Mouse (Mus musculus): ENCODE measurements around the gene Tshz3. TPM values are rescaled to one million over a fixed set of nuclear protein-coding genes. Genes with fewer than 3 reads are reported as not detected.

Gene Tshz3
- polyA plus RNA-seq, 1 experiment, result not detected

DNA sequence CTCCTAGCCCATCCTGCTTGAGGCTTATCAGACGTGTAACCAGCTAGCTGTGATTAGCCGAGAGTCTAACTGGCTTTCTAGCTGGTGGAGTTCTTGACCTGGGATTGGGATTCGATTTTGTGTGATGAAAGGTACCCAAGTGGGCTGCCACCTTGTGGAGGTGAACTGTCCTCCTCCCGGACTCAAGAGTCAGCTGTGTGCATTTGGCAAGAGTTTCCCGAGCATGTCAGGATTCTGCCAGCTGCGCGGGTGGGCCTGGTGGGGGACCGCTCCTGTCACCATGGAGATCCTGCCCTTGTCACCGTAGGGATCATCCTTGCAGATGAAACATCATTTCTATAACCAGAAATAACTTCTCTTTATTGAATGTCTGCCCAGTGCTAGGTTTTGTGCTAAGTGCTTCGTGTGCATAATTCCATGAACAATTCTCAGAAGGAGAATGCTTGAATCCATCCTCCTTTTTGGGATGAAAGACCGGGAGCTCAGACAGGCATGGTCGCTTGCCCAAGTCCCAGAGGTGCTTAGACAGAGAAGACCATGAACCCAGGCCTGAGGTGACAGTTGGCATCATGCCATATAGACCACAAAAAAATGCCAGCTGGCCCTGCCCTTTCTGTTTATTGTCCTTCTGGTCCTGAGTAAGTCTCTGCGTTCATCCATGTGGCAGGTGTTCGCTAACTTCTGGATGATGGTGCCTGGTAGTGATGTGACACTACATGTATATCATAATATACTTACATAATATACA lies 38.6 kb downstream of the Tshz3 start:
- no peaks in the 10 kb centered on the region for H3K27me3 ChIP-seq (ENCODE audit: control insufficient read depth)
- H3K9me3 ChIP-seq (ENCODE audit: control insufficient read depth, low read length), result no peaks in the 10 kb centered on the region
- H3K4me3 ChIP-seq (replicated peaks), result no peak overlapping the region
- TF ChIP-seq TAL1 (IDR thresholded peaks at IDR 0.05; ENCODE audit: low read length), result no peak
- TF ChIP-seq GATA1 (IDR thresholded peaks at IDR 0.05; ENCODE audit: low read length), result no peak
- H3K4me1 ChIP-seq (ENCODE audit: control insufficient read depth), result no peaks in the 10 kb centered on the region
- H3K36me3 ChIP-seq (ENCODE audit: control insufficient read depth), result no peaks in the 10 kb centered on the region

DNA sequence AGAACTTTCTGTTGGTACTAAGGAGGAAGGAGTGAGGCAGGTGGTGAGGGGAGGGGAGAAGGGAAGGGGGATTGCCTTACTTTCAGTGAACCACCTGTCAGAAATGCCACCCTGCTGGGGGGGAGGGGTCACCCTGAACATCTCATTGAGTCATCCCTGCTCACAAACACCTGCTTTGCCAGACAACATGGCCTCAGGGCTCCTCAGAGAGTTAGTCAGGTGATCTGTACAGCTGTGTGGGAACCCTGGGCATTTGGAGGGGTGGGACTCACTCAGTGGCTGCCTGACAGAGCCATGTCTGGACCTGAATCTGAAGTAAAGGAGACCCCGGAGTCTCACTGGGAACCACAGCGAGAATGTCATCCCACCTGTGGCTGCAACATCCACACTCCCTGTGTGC lies 53.6 kb downstream of the Tshz3 start:
- no peaks in the 10 kb centered on the region for H3K9me3 ChIP-seq (ENCODE audit: control insufficient read depth, low read length)
- no peaks in the 10 kb centered on the region for H3K36me3 ChIP-seq (ENCODE audit: control insufficient read depth)
- H3K4me1 ChIP-seq (ENCODE audit: control insufficient read depth), result no peaks in the 10 kb centered on the region
- no peaks in the 10 kb centered on the region for H3K27me3 ChIP-seq (ENCODE audit: control insufficient read depth)
- H3K4me3 ChIP-seq (replicated peaks), result no peak overlapping the region
- TF ChIP-seq TAL1 (IDR thresholded peaks at IDR 0.05; ENCODE audit: low read length) (no peak), GATA1 (IDR thresholded peaks at IDR 0.05; ENCODE audit: low read length) (no peak)

DNA sequence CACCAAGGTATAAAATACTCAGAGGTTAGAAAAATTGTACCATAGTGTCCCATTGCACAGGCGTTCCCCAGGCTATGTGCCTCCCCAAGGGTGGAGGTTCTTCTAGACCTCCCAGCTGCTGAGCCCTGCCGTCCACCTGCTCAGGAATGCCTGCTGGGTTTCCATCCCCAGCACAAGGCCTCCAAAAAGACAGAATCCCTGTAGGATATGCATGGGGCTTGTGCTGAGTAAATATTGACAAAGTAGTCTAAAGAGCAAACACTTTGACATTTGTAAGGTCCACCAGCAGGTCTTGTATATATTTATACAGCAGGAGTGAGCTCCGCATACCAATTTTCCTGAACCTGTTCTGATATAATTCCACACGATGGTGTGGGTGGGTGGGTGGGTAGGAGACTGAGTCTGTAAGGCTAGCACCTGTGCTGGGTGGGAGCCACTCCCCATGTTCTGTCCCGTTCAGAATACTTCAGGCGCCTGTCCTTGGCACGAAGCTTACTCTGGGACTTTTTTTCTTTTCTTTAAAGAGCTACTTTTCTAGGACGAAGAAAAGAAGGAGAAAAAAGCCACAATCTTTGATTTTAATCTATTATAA lies 69.7 kb downstream of the Tshz3 start:
- Histone ChIP-seq H3K36me3 (ENCODE audit: control insufficient read depth) (no peaks in the 10 kb centered on the region), H3K27me3 (ENCODE audit: control insufficient read depth) (no peaks in the 10 kb centered on the region; the same call in 1 of the 2 replicates), H3K4me3 (replicated peaks) (no peak overlapping the region), H3K9me3 (ENCODE audit: control insufficient read depth, low read length) (peaks cover 29% of the 10 kb centered on the region), H3K4me1 (ENCODE audit: control insufficient read depth) (no peaks in the 10 kb centered on the region)
- TF ChIP-seq TAL1 (IDR thresholded peaks at IDR 0.05; ENCODE audit: low read length) (no peak), GATA1 (IDR thresholded peaks at IDR 0.05; ENCODE audit: low read length) (no peak)

DNA sequence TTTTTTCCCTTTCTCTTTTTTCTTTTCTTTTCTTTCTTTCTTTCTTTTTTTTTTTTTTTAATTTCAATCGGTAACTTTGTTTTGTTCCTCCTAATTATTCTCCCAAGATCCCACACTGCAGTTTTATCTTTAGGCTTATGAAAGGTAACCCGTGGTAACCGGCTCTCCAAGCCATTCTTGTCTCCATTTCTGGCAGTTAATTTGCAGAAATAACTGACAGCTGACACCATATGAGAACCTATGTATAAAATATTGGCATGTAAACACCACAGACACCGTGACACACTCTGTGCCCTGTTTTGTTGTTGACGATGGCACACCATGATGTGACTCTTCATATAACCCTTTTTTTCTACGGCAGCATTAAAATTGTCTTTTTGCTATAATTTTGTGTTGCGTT lies 75.2 kb downstream of the Tshz3 start:
- no peak overlapping the region for H3K4me3 ChIP-seq (replicated peaks)
- no peaks in the 10 kb centered on the region; the same call in 1 of the 2 replicates for H3K27me3 ChIP-seq (ENCODE audit: control insufficient read depth)
- H3K9me3 ChIP-seq (ENCODE audit: control insufficient read depth, low read length), result peaks cover 29% of the 10 kb centered on the region
- TF ChIP-seq TAL1 (IDR thresholded peaks at IDR 0.05; ENCODE audit: low read length) (no peak), GATA1 (IDR thresholded peaks at IDR 0.05; ENCODE audit: low read length) (no peak)
- no peaks in the 10 kb centered on the region for H3K36me3 ChIP-seq (ENCODE audit: control insufficient read depth)
- H3K4me1 ChIP-seq (ENCODE audit: control insufficient read depth), result no peaks in the 10 kb centered on the region

DNA sequence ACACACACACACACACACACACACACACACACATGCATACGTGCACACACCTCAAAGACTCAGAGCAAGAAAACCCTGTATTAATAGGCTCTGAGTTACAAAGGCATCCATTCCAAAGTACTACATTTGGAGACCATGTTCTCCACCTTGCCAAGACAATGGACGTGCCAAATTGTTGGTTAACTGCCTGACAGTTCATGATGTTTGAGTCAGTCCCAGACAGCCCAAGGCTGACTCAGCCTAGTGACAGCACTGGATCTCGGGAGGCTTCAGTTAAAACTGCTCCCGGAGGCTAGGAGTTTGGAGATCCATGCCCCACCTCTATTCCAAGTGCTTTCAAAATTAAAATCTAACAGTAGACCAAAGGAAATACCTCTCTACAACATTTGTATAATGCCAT lies 79.0 kb downstream of the Tshz3 start:
- H3K36me3 ChIP-seq (ENCODE audit: control insufficient read depth), result no peaks in the 10 kb centered on the region
- no peak overlapping the region for H3K4me3 ChIP-seq (replicated peaks)
- H3K27me3 ChIP-seq (ENCODE audit: control insufficient read depth), result no peaks in the 10 kb centered on the region
- TF ChIP-seq GATA1 (IDR thresholded peaks at IDR 0.05; ENCODE audit: low read length) (no peak), TAL1 (IDR thresholded peaks at IDR 0.05; ENCODE audit: low read length) (no peak)
- no peaks in the 10 kb centered on the region for H3K9me3 ChIP-seq (ENCODE audit: control insufficient read depth, low read length)
- H3K4me1 ChIP-seq (ENCODE audit: control insufficient read depth), result no peaks in the 10 kb centered on the region

DNA sequence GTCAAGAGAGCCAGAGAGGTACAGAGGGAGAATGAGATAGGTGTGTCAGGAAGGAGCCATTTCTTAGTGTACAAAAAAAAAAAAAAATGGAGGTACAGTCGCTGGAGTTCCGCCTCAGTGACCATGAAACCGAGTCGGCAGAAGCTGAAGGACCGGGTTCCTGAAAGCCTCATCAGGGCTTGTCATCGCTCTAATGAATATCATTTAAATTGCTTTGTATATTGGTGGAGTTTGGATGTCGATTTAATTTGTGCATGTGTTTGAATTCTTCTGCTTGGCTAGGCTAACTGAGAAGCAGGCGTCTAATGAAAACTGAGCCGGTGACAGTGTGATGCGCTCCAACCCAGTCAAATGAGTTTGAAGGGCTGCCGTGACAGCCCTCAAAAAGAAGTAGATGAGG lies 80.5 kb downstream of the Tshz3 start:
- Histone ChIP-seq H3K9me3 (ENCODE audit: control insufficient read depth, low read length) (no peaks in the 10 kb centered on the region), H3K27me3 (ENCODE audit: control insufficient read depth) (no peaks in the 10 kb centered on the region), H3K4me3 (replicated peaks) (no peak overlapping the region), H3K36me3 (ENCODE audit: control insufficient read depth) (no peaks in the 10 kb centered on the region), H3K4me1 (ENCODE audit: control insufficient read depth) (no peaks in the 10 kb centered on the region)
- no peak for TF ChIP-seq GATA1 (IDR thresholded peaks at IDR 0.05; ENCODE audit: low read length)
- TF ChIP-seq TAL1 (IDR thresholded peaks at IDR 0.05; ENCODE audit: low read length), result no peak

DNA sequence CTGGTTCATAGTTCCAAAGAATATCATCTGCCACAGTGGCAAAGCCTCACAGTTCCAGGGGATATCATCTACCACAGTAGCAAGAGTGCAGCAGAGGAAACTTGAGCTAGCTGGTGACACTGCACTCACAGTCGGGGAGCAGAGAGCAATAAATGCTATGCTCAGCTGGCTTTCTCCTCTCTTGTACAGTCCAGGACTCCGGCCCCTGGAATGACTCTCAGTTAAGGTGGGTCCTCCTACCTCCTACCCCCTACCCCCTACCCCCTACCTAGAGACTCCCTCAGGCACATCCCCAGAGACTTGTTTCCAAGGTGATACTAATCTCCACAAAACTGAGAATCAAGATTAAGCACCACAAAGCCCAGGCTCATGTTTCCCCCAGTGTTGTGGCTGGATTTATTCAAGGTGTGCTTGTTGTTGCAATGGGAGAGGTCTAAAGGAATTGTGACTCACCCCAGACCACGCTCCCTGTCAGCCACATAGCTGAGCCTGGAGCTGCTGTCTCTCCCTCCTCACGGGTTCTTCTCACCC lies 86.4 kb downstream of the Tshz3 start:
- no peaks in the 10 kb centered on the region for H3K9me3 ChIP-seq (ENCODE audit: control insufficient read depth, low read length)
- TF ChIP-seq TAL1 (IDR thresholded peaks at IDR 0.05; ENCODE audit: low read length) (no peak), GATA1 (IDR thresholded peaks at IDR 0.05; ENCODE audit: low read length) (no peak)
- H3K27me3 ChIP-seq (ENCODE audit: control insufficient read depth), result no peaks in the 10 kb centered on the region
- H3K36me3 ChIP-seq (ENCODE audit: control insufficient read depth), result no peaks in the 10 kb centered on the region
- no peaks in the 10 kb centered on the region for H3K4me1 ChIP-seq (ENCODE audit: control insufficient read depth)
- H3K4me3 ChIP-seq (replicated peaks), result no peak overlapping the region

DNA sequence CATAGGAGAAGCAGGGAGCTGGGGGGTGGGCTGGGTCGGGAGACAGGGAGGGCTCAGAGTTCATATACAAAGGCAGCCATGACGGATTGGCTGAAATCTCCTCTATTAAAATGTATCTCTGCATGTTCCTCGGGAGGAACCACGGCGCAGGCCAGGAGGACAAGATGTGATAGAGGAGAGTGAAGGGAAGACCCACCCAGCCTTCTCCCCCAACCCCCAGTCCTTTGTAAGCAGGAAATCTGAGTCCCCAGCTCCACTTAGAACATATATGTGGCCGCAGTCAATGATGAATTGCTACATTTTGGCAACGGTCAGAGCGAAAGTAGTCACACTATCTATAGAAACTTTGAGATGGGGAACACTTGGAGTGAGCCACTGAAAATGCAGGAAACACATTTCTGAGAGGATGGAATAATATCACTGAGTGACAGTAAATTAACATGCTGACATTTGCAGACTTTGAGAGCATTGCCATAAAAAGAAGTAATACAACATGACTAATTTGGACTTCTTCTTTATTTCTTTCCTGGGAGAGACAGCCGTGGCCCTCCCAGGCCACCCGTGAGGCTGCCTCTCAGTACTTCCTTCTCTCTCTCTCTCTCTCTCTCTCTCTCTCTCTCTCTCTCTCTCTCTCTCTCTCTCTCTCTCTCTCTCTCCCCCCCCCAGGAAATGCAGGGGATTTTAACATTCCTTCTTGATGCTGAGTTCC lies 88.9 kb downstream of the Tshz3 start:
- H3K27me3 ChIP-seq (ENCODE audit: control insufficient read depth), result no peaks in the 10 kb centered on the region
- no peaks in the 10 kb centered on the region for H3K9me3 ChIP-seq (ENCODE audit: control insufficient read depth, low read length)
- no peaks in the 10 kb centered on the region for H3K4me1 ChIP-seq (ENCODE audit: control insufficient read depth)
- no peak overlapping the region for H3K4me3 ChIP-seq (replicated peaks)
- no peaks in the 10 kb centered on the region for H3K36me3 ChIP-seq (ENCODE audit: control insufficient read depth)
- TF ChIP-seq GATA1 (IDR thresholded peaks at IDR 0.05; ENCODE audit: low read length) (no peak), TAL1 (IDR thresholded peaks at IDR 0.05; ENCODE audit: low read length) (no peak)

All from erythroblast, embryonic 14.5 days (primary cell).